Mouse (Mus musculus) heart, embryonic 16.5 days (tissue): ENCODE measurements around the gene Susd6. TPM values are rescaled to one million over a fixed set of nuclear protein-coding genes. Genes with fewer than 3 reads are reported as not detected.

Experiments
- ATAC-seq: fragments of 200-750 bp; cut with Nextera tagmentation; replicated peaks from 2 replicates; pipeline ENCODE4 v1.8.0; 2017; ENCODE audit warnings: moderate number of reproducible peaks; ENCODE audit not compliant: insufficient read depth, low FRiP score; ENCODE audit errors: extremely low read depth
- H3K27ac ChIP-seq: fragments of 300-500 bp; sonication (generic); 2 replicates; pipeline ENCODE4 v1.5.1; 2014; ENCODE audit warnings: mild to moderate bottlenecking, low read length, control low read depth, moderate library complexity
- H3K27me3 ChIP-seq: fragments of 300-500 bp; sonication (generic); 2 replicates; pipeline ENCODE4 v1.6.1; 2014; ENCODE audit warnings: low read length, mixed read lengths; ENCODE audit not compliant: control insufficient read depth, insufficient read depth
- H3K36me3 ChIP-seq: fragments of 300-500 bp; sonication (generic); 2 replicates; pipeline ENCODE4 v1.6.1; 2014; ENCODE audit not compliant: control insufficient read depth, insufficient read depth
- H3K4me1 ChIP-seq: fragments of 300-500 bp; sonication (generic); 2 replicates; pipeline ENCODE4 v1.6.1; 2014; ENCODE audit warnings: low read length, mixed read lengths; ENCODE audit not compliant: control insufficient read depth, insufficient read depth
- H3K4me2 ChIP-seq: fragments of 300-500 bp; sonication (generic); 2 replicates; pipeline ENCODE4 v1.6.1; 2014; ENCODE audit warnings: low read depth, mild to moderate bottlenecking, control low read depth, low read length
- H3K4me3 ChIP-seq: fragments of 300-500 bp; sonication (generic); 2 replicates; pipeline ENCODE4 v1.5.1; 2014; ENCODE audit warnings: mild to moderate bottlenecking, control low read depth, low read length
- H3K9ac ChIP-seq: fragments of 300-500 bp; sonication (generic); 2 replicates; pipeline ENCODE4 v1.6.1; 2014; ENCODE audit warnings: low read length, control low read depth
- H3K9me3 ChIP-seq: fragments of 300-500 bp; sonication (generic); replicated peaks from 2 replicates; pipeline ENCODE4 v1.6.1; 2016; ENCODE audit warnings: low read length; ENCODE audit not compliant: control insufficient read depth
- WGBS: fragments of 180-500 bp; shearing (Covaris S2); extraction: QIAGEN DNeasy Blood & Tissue Kit; methylation state at CpG from one replicate; pipeline ENCODE4 v1.1.7; 2014; 5-methylcytosine and 5-hydroxymethylcytosine counted together
- polyA plus RNA-seq: library from polyadenylated mRNA; unstranded; fragments of >200 nt; fragmentation: Nextera tagmentation; extraction: Ambion mirVana; gene quantifications from 2 replicates; pipeline ENCODE4 v1.2.1, GENCODE M21; 2015

The Susd6 gene
- polyA plus RNA-seq, 1 experiment from 2014 or later = 19.4 TPM

GRCm38 (mm10) chr12:80803924-80804323 lies 13.6 kb downstream of the Susd6 start:
- Histone ChIP-seq H3K36me3 (no peaks in the 10 kb centered on the region), H3K4me1 (peaks cover 21% of the 10 kb centered on the region), H3K9me3 (no peaks in the 10 kb centered on the region; the same call in 1 of the 2 replicates), H3K27me3 (no peaks in the 10 kb centered on the region), H3K9ac (no peak overlapping the region), H3K4me3 (no peak overlapping the region), H3K4me2 (no peak overlapping the region), H3K27ac (peak overlapping the region; percentile 50; the same call in 1 of the 2 replicates)
- WGBS = 33% methylated on average over 3 of the region's 3 CpGs
- no peak for ATAC-seq

- WGBS = 90% methylated on average over 6 of the region's 6 CpGs
- Histone ChIP-seq H3K9ac (no peak overlapping the region), H3K27ac (no peak overlapping the region), H3K9me3 (no peaks in the 10 kb centered on the region; the same call in 1 of the 2 replicates), H3K4me1 (peaks cover 25% of the 10 kb centered on the region), H3K36me3 (no peaks in the 10 kb centered on the region), H3K4me2 (no peak overlapping the region), H3K4me3 (no peak overlapping the region), H3K27me3 (no peaks in the 10 kb centered on the region)
- ATAC-seq = no peak
These were observed 14.6 kb downstream of the Susd6 start for GRCm38 (mm10) chr12:80804861-80805428.

GRCm38 (mm10) chr12:80807451-80808085 lies 17.3 kb downstream of the Susd6 start:
- Histone ChIP-seq H3K36me3 (no peaks in the 10 kb centered on the region), H3K27ac (no peak overlapping the region), H3K27me3 (no peaks in the 10 kb centered on the region), H3K4me2 (no peak overlapping the region), H3K9ac (no peak overlapping the region), H3K4me1 (peaks cover 42% of the 10 kb centered on the region), H3K9me3 (no peaks in the 10 kb centered on the region), H3K4me3 (no peak overlapping the region)
- 53% methylated on average over 2 of the region's 2 CpGs for WGBS
- ATAC-seq = no peak

GRCm38 (mm10) chr12:80810005-80810404 lies 19.7 kb downstream of the Susd6 start:
- ATAC-seq = no peak
- Histone ChIP-seq H3K9me3 (no peaks in the 10 kb centered on the region), H3K4me3 (no peak overlapping the region), H3K27ac (no peak overlapping the region), H3K27me3 (no peaks in the 10 kb centered on the region), H3K9ac (no peak overlapping the region), H3K4me2 (no peak overlapping the region), H3K4me1 (peaks cover 37% of the 10 kb centered on the region), H3K36me3 (no peaks in the 10 kb centered on the region)
- 44% methylated on average over 2 of the region's 2 CpGs for WGBS

GRCm38 (mm10) chr12:80811646-80812509 lies 21.6 kb downstream of the Susd6 start:
- H3K4me3 ChIP-seq = no peak overlapping the region
- H3K9me3 ChIP-seq = no peaks in the 10 kb centered on the region
- no peaks in the 10 kb centered on the region for H3K27me3 ChIP-seq
- peaks cover 56% of the 10 kb centered on the region for H3K4me1 ChIP-seq
- H3K36me3 ChIP-seq = no peaks in the 10 kb centered on the region
- ATAC-seq = no peak
- no peak overlapping the region for H3K9ac ChIP-seq
- 23% methylated on average over 6 of the region's 6 CpGs for WGBS
- H3K27ac ChIP-seq = peak overlapping the region; percentile 42
- H3K4me2 ChIP-seq = no peak overlapping the region

GRCm38 (mm10) chr12:80812510-80812820 lies 22.2 kb downstream of the Susd6 start:
- H3K4me3 ChIP-seq = no peak overlapping the region
- H3K9ac ChIP-seq = no peak overlapping the region
- peaks cover 57% of the 10 kb centered on the region for H3K4me1 ChIP-seq
- no peaks in the 10 kb centered on the region for H3K36me3 ChIP-seq
- no peaks in the 10 kb centered on the region for H3K27me3 ChIP-seq
- peak overlapping the region; percentile 42 for H3K27ac ChIP-seq
- ATAC-seq = no peak
- H3K4me2 ChIP-seq = no peak overlapping the region
- WGBS = 47% methylated on average over 1 of the region's 1 CpGs
- H3K9me3 ChIP-seq = no peaks in the 10 kb centered on the region

GRCm38 (mm10) chr12:80813456-80813855 lies 23.1 kb downstream of the Susd6 start:
- no peak overlapping the region for H3K9ac ChIP-seq
- H3K36me3 ChIP-seq = no peaks in the 10 kb centered on the region
- H3K4me2 ChIP-seq = no peak overlapping the region
- peaks cover 60% of the 10 kb centered on the region for H3K4me1 ChIP-seq
- H3K27ac ChIP-seq = no peak overlapping the region
- H3K9me3 ChIP-seq = no peaks in the 10 kb centered on the region
- H3K27me3 ChIP-seq = no peaks in the 10 kb centered on the region
- no peak for ATAC-seq
- 78% methylated on average over 2 of the region's 2 CpGs for WGBS
- no peak overlapping the region for H3K4me3 ChIP-seq

GRCm38 (mm10) chr12:80813872-80814271 lies 23.6 kb downstream of the Susd6 start:
- Histone ChIP-seq H3K4me1 (peaks cover 63% of the 10 kb centered on the region), H3K9me3 (no peaks in the 10 kb centered on the region), H3K9ac (no peak overlapping the region), H3K36me3 (no peaks in the 10 kb centered on the region), H3K4me3 (no peak overlapping the region), H3K4me2 (no peak overlapping the region), H3K27me3 (no peaks in the 10 kb centered on the region), H3K27ac (no peak overlapping the region)
- ATAC-seq = no peak
- 87% methylated on average over 4 of the region's 4 CpGs for WGBS

- Histone ChIP-seq H3K27ac (no peak overlapping the region), H3K9me3 (no peaks in the 10 kb centered on the region), H3K4me2 (no peak overlapping the region), H3K4me1 (peaks cover 65% of the 10 kb centered on the region), H3K27me3 (no peaks in the 10 kb centered on the region), H3K9ac (no peak overlapping the region), H3K4me3 (no peak overlapping the region), H3K36me3 (no peaks in the 10 kb centered on the region)
- 49% methylated on average over 3 of the region's 3 CpGs for WGBS
- ATAC-seq = no peak
These were observed 24.2 kb downstream of the Susd6 start for GRCm38 (mm10) chr12:80814529-80814928.
